Mouse (Mus musculus) bone marrow macrophage, adult 2 months (primary cell): ENCODE results near the gene Mndal.
"Not testable (repeated sequence)": the region's sequence is repeated elsewhere in the genome, so short reads cannot be mapped to it uniquely, and the experiment has no call there.

Experiments used
- CTCF ChIP-seq: IDR thresholded peaks from 2 replicates; pipeline ENCODE4 v1.5.1; 2012; ENCODE audit warnings: low read depth, mild to moderate bottlenecking, low read length, moderate library complexity
- POLR2A ChIP-seq: IDR thresholded peaks from 2 replicates; pipeline ENCODE4 v1.6.1; 2012; ENCODE audit warnings: mild to moderate bottlenecking, low read depth, low read length, borderline replicate concordance

- TF ChIP-seq CTCF, POLR2A: not testable (repeated sequence)
Measured at GRCm38 (mm10) chr1:173981038-173981437, 38.7 kb upstream of the Mndal start.
